Mouse (Mus musculus): ENCODE results near the gene Gm28269. TPM values are rescaled to one million over a fixed set of nuclear protein-coding genes. Genes with fewer than 3 reads are reported as not detected.

Gene Gm28269
- polyA plus RNA-seq, 1 experiment from 2014 or later: not detected

Other genes with a start within 250 kb of the Gm28269 start
- not detected in 2 replicates for gene Slc6a14, start 30.2 kb downstream of the Gm28269 start, polyA plus RNA-seq (2015; fragmentation: Nextera tagmentation; extraction: Ambion mirVana)